Mouse (Mus musculus) cerebral cortex, adult 2 months (tissue): ENCODE measurements around the gene 4931406C07Rik.

Experiments used
- WGBS: fragments of 180-500 bp; shearing (Covaris S2); methylation state at CpG from one replicate; pipeline ENCODE4 v1.1.7; 2018; 5-methylcytosine and 5-hydroxymethylcytosine counted together

Gene 4931406C07Rik

GRCm38 (mm10) chr9:15238297-15238990 lies 67.8 kb downstream of the 4931406C07Rik start:
- 78% methylated on average over 16 of the region's 16 CpGs for WGBS

GRCm38 (mm10) chr9:15237516-15238296 lies 68.5 kb downstream of the 4931406C07Rik start:
- WGBS, result 51% methylated on average over 14 of the region's 14 CpGs

- WGBS, result 89% methylated on average over 3 of the region's 3 CpGs
Observed at GRCm38 (mm10) chr9:15235986-15236385, 70.3 kb downstream of the 4931406C07Rik start.

GRCm38 (mm10) chr9:15233604-15234003 lies 72.6 kb downstream of the 4931406C07Rik start:
- WGBS, result 86% methylated on average over 1 of the region's 1 CpGs
